Mouse (Mus musculus) stomach, embryonic 16.5 days (tissue): ENCODE results near the gene F2rl1. TPM values are rescaled to one million over a fixed set of nuclear protein-coding genes. Genes with fewer than 3 reads are reported as not detected.

ENCODE experiments used
- ATAC-seq: fragments of 200-750 bp; cut with Nextera tagmentation; 2 replicates; pipeline ENCODE4 v1.8.0; 2017; ENCODE audit warnings: moderate number of reproducible peaks, moderate TSS enrichment; ENCODE audit not compliant: insufficient read depth, low FRiP score
- H3K27ac ChIP-seq: fragments of 300-500 bp; sonication (generic); 2 replicates; pipeline ENCODE4 v1.5.1; 2014; ENCODE audit warnings: low read length
- H3K27me3 ChIP-seq: fragments of 300-500 bp; sonication (generic); 2 replicates; pipeline ENCODE4 v1.6.1; 2014; ENCODE audit warnings: low read length, control low read depth, mixed read lengths; ENCODE audit not compliant: control insufficient read depth, insufficient read depth
- H3K36me3 ChIP-seq: fragments of 300-500 bp; sonication (generic); 2 replicates; pipeline ENCODE4 v1.6.1; 2014; ENCODE audit warnings: low read length; ENCODE audit not compliant: control insufficient read depth, insufficient read depth
- H3K4me1 ChIP-seq: fragments of 300-500 bp; sonication (generic); 2 replicates; pipeline ENCODE4 v1.6.1; 2014; ENCODE audit warnings: low read length, control low read depth, mixed read lengths; ENCODE audit not compliant: control insufficient read depth, insufficient read depth
- H3K4me2 ChIP-seq: fragments of 300-500 bp; sonication (generic); 2 replicates; pipeline ENCODE4 v1.6.1; 2014; ENCODE audit warnings: low read depth, low read length, mixed read lengths
- H3K4me3 ChIP-seq: fragments of 300-500 bp; sonication (generic); replicated peaks from 2 replicates; pipeline ENCODE4 v1.5.1; 2014; ENCODE audit warnings: mild to moderate bottlenecking, low read length
- H3K9ac ChIP-seq: fragments of 300-500 bp; sonication (generic); 2 replicates; pipeline ENCODE4 v1.6.1; 2014; ENCODE audit warnings: low read length
- H3K9me3 ChIP-seq: fragments of 300-500 bp; sonication (generic); replicated peaks from 2 replicates; pipeline ENCODE4 v1.6.1; 2016; ENCODE audit warnings: low read length, control low read depth; ENCODE audit not compliant: control insufficient read depth
- WGBS: fragments of 180-500 bp; shearing (Covaris S2); extraction: QIAGEN DNeasy Blood & Tissue Kit; methylation state at CpG from one replicate; pipeline ENCODE4 v1.1.7; 2014; 5-methylcytosine and 5-hydroxymethylcytosine counted together
- polyA plus RNA-seq: library from polyadenylated mRNA; unstranded; fragments of >200 nt; fragmentation: Nextera tagmentation; extraction: Ambion mirVana; gene quantifications from 2 replicates; pipeline ENCODE4 v1.2.1, GENCODE M21; 2015

The F2rl1 gene
- polyA plus RNA-seq, 1 experiment from 2014 or later, result 14.9 TPM

GRCm38 (mm10) chr13:95484664-95485063, 40.4 kb downstream of the F2rl1 start:
- ATAC-seq, result no peak
- H3K27ac ChIP-seq, result no peak overlapping the region
- H3K36me3 ChIP-seq, result no peaks in the 10 kb centered on the region
- no peaks in the 10 kb centered on the region for H3K4me1 ChIP-seq
- WGBS, result 27% methylated on average over 5 of the region's 5 CpGs
- H3K4me2 ChIP-seq, result no peak overlapping the region
- H3K9me3 ChIP-seq, result no peaks in the 10 kb centered on the region
- no peak overlapping the region for H3K9ac ChIP-seq
- no peak overlapping the region for H3K4me3 ChIP-seq
- no peaks in the 10 kb centered on the region for H3K27me3 ChIP-seq

- WGBS, result 12% methylated on average over 4 of the region's 4 CpGs
- Histone ChIP-seq H3K27ac (no peak overlapping the region), H3K4me1 (no peaks in the 10 kb centered on the region), H3K4me3 (no peak overlapping the region), H3K27me3 (no peaks in the 10 kb centered on the region), H3K9me3 (no peaks in the 10 kb centered on the region), H3K4me2 (no peak overlapping the region), H3K9ac (no peak overlapping the region), H3K36me3 (no peaks in the 10 kb centered on the region)
- ATAC-seq, result no peak
Observed at GRCm38 (mm10) chr13:95481428-95481827, 43.6 kb downstream of the F2rl1 start.

- Histone ChIP-seq H3K36me3 (no peaks in the 10 kb centered on the region), H3K9me3 (no peaks in the 10 kb centered on the region), H3K27me3 (no peaks in the 10 kb centered on the region), H3K4me3 (no peak within 1 kb of the TSS), H3K27ac (no peak within 1 kb of the TSS), H3K4me2 (no peak within 1 kb of the TSS), H3K9ac (no peak within 1 kb of the TSS), H3K4me1 (no peaks in the 10 kb centered on the region)
- no peak for ATAC-seq
- 81% methylated on average over 21 of the region's 21 CpGs for WGBS
Observed at GRCm38 (mm10) chr13:95478671-95479413, 46.2 kb downstream of the F2rl1 start, which contains the start of gene S100z. TSS of gene S100z (minus strand) at chr13:95478721.

- 69% methylated on average over 6 of the region's 6 CpGs for WGBS
- Histone ChIP-seq H3K4me2 (no peak overlapping the region), H3K27ac (no peak overlapping the region), H3K27me3 (no peaks in the 10 kb centered on the region), H3K9ac (no peak overlapping the region), H3K4me3 (no peak overlapping the region), H3K9me3 (no peaks in the 10 kb centered on the region), H3K4me1 (no peaks in the 10 kb centered on the region), H3K36me3 (no peaks in the 10 kb centered on the region)
- ATAC-seq, result no peak
Observed at GRCm38 (mm10) chr13:95477173-95477572, 47.9 kb downstream of the F2rl1 start.

- H3K36me3 ChIP-seq, result no peaks in the 10 kb centered on the region
- 26% methylated on average over 7 of the region's 7 CpGs for WGBS
- H3K4me1 ChIP-seq, result no peaks in the 10 kb centered on the region
- H3K9me3 ChIP-seq, result no peaks in the 10 kb centered on the region
- H3K4me3 ChIP-seq, result no peak overlapping the region
- H3K9ac ChIP-seq, result no peak overlapping the region
- ATAC-seq, result no peak
- no peaks in the 10 kb centered on the region for H3K27me3 ChIP-seq
- H3K4me2 ChIP-seq, result no peak overlapping the region
- no peak overlapping the region for H3K27ac ChIP-seq
Observed at GRCm38 (mm10) chr13:95475124-95475523, 49.9 kb downstream of the F2rl1 start.

- H3K27me3 ChIP-seq, result no peaks in the 10 kb centered on the region
- H3K4me3 ChIP-seq, result no peak overlapping the region
- no peaks in the 10 kb centered on the region for H3K9me3 ChIP-seq
- H3K4me1 ChIP-seq, result no peaks in the 10 kb centered on the region
- H3K4me2 ChIP-seq, result no peak overlapping the region
- no peaks in the 10 kb centered on the region for H3K36me3 ChIP-seq
- no peak overlapping the region for H3K27ac ChIP-seq
- no peak overlapping the region for H3K9ac ChIP-seq
- WGBS, result 75% methylated on average over 3 of the region's 3 CpGs
- ATAC-seq, result no peak
Observed at GRCm38 (mm10) chr13:95474294-95474693, 50.7 kb downstream of the F2rl1 start.

- H3K4me1 ChIP-seq, result no peaks in the 10 kb centered on the region
- no peak overlapping the region for H3K4me3 ChIP-seq
- 48% methylated on average over 2 of the region's 2 CpGs for WGBS
- no peak overlapping the region for H3K27ac ChIP-seq
- H3K36me3 ChIP-seq, result no peaks in the 10 kb centered on the region
- H3K9me3 ChIP-seq, result no peaks in the 10 kb centered on the region
- no peak for ATAC-seq
- no peaks in the 10 kb centered on the region for H3K27me3 ChIP-seq
- H3K4me2 ChIP-seq, result no peak overlapping the region
- H3K9ac ChIP-seq, result no peak overlapping the region
Observed at GRCm38 (mm10) chr13:95470970-95471369, 54.1 kb downstream of the F2rl1 start.

Other genes starting within 250 kb of the F2rl1 start
- gene Zbed3, start 201.6 kb downstream of the F2rl1 start, polyA plus RNA-seq, result 40.2 and 46.5 TPM in 2 replicates
- 21.6 and 23.5 TPM in 2 replicates for gene Aggf1, start 149.9 kb downstream of the F2rl1 start, polyA plus RNA-seq
- 0.22 and 0.35 TPM in 2 replicates for gene Crhbp, start 80.3 kb downstream of the F2rl1 start, polyA plus RNA-seq
- gene S100z, start 46.5 kb downstream of the F2rl1 start, polyA plus RNA-seq, result 0.40 TPM in 1 of 2 replicates, not detected in the other
- 62.5 and 65.0 TPM in 2 replicates for gene F2r, start 93.3 kb upstream of the F2rl1 start, polyA plus RNA-seq
- gene F2rl2, start 171.6 kb upstream of the F2rl1 start, polyA plus RNA-seq, result 0.28 and 0.31 TPM in 2 replicates